Mouse (Mus musculus) spleen, embryonic (tissue): Measurements from ENCODE around the gene Smco3.
"Not testable (repeated sequence)": the region's sequence is repeated elsewhere in the genome, so short reads cannot be mapped to it uniquely, and the experiment has no call there.

Experiments
- CTCF ChIA-PET: fragments of 350-600 bp; sonication (Branson Sonifier 250); formaldehyde crosslinking; loops from one replicate; lab custom pipeline; 2022; lab: Charles Lee

Smco3 gene

GRCm38 (mm10) chr6:136807395-136808013 lies 27.7 kb downstream of the Smco3 start:
- CTCF ChIA-PET = interaction anchor here (1.4 kb wide), 1 partner anchor 13 kb away, joined by 3 read pairs; no protein-coding TSS in a partner anchor

GRCm38 (mm10) chr6:136806819-136807218 lies 28.4 kb downstream of the Smco3 start:
- CTCF ChIA-PET = no interaction called here

- CTCF ChIA-PET = interaction anchor here (0.6 kb wide), 1 partner anchor 201 kb away, joined by 4 read pairs; no protein-coding TSS in a partner anchor
Measured at GRCm38 (mm10) chr6:136805409-136805775, 29.9 kb downstream of the Smco3 start.

GRCm38 (mm10) chr6:136804705-136805408 lies 30.4 kb downstream of the Smco3 start:
- CTCF ChIA-PET = interaction anchor here (0.7 kb wide), 2 partner anchors 8 to 1500 kb away, joined by 3 to 5 read pairs; no protein-coding TSS in a partner anchor

GRCm38 (mm10) chr6:136803739-136804633 lies 31.3 kb downstream of the Smco3 start, which contains the start of gene Hist4h4:
Hist4h4 (minus strand) TSS chr6:136804415.
- CTCF ChIA-PET = interaction anchor here (0.5 to 1.0 kb wide), 4 partner anchors 8 to 1499 kb away, joined by 3 to 5 read pairs (median 3); no protein-coding TSS in a partner anchor

GRCm38 (mm10) chr6:136803093-136803738 lies 32.0 kb downstream of the Smco3 start:
- CTCF ChIA-PET = interaction anchor here (0.5 to 1.0 kb wide), 2 partner anchors 15 to 57 kb away, joined by 3 read pairs; no protein-coding TSS in a partner anchor

GRCm38 (mm10) chr6:136801274-136801673 lies 34.0 kb downstream of the Smco3 start:
- CTCF ChIA-PET = no interaction called here

- CTCF ChIA-PET = no interaction called here
Measured at GRCm38 (mm10) chr6:136800710-136801109, 34.5 kb downstream of the Smco3 start.

- CTCF ChIA-PET = not testable (repeated sequence)
Measured at GRCm38 (mm10) chr6:136797874-136798693, 37.2 kb downstream of the Smco3 start.

GRCm38 (mm10) chr6:136795850-136796249 lies 39.4 kb downstream of the Smco3 start:
- CTCF ChIA-PET = no interaction called here

- CTCF ChIA-PET = no interaction called here
Measured at GRCm38 (mm10) chr6:136795110-136795509, 40.1 kb downstream of the Smco3 start.

- CTCF ChIA-PET = no interaction called here
Measured at GRCm38 (mm10) chr6:136793831-136794525, 41.3 kb downstream of the Smco3 start.

- CTCF ChIA-PET = no interaction called here
Measured at GRCm38 (mm10) chr6:136792884-136793758, 42.1 kb downstream of the Smco3 start.

GRCm38 (mm10) chr6:136789391-136789971 lies 45.8 kb downstream of the Smco3 start:
- CTCF ChIA-PET = no interaction called here

GRCm38 (mm10) chr6:136782761-136783160 lies 52.5 kb downstream of the Smco3 start:
- CTCF ChIA-PET = no interaction called here

- CTCF ChIA-PET = no interaction called here
Measured at GRCm38 (mm10) chr6:136782146-136782545, 53.1 kb downstream of the Smco3 start.

- CTCF ChIA-PET = no interaction called here
Measured at GRCm38 (mm10) chr6:136781377-136781986, 53.8 kb downstream of the Smco3 start, which contains the start of gene Gucy2c. Gucy2c (minus strand) TSS chr6:136781765.
